Mouse (Mus musculus): ENCODE data around the gene Slc12a9.

- TF ChIP-seq CHD2 (IDR thresholded peaks at IDR 0.05; ENCODE audit: low read depth, low read length) = no peak
- TF ChIP-seq ZC3H11A (IDR thresholded peaks at IDR 0.05; ENCODE audit: borderline replicate concordance, low read depth, low read length) = no peak
- TF ChIP-seq MAFK (IDR thresholded peaks at IDR 0.05; ENCODE audit: insufficient read depth, low read depth, low read length) = peak; percentile 90
- no peak for TF ChIP-seq HCFC1 (IDR thresholded peaks at IDR 0.05; ENCODE audit: borderline replicate concordance, insufficient read depth, low read length)
- TF ChIP-seq ZNF384 (IDR thresholded peaks at IDR 0.05; ENCODE audit: low read depth, low read length) = no peak
Observed at GRCm38 (mm10) chr5:137305822-137306221, 27.6 kb downstream of the Slc12a9 start.

All from ES-E14 (cell line).